Mouse (Mus musculus) embryonic fibroblast, embryonic 13.5 days (primary cell): ENCODE data around the gene Hspa1a. TPM values are rescaled to one million over a fixed set of nuclear protein-coding genes. Genes with fewer than 3 reads are reported as not detected.
"Not testable (repeated sequence)": the region's sequence is repeated elsewhere in the genome, so short reads cannot be mapped to it uniquely, and the experiment has no call there.

Experiments used
- H3K27ac ChIP-seq: 2 replicates; pipeline ENCODE4 v1.5.1; 2012; ENCODE audit warnings: low read length, control low read depth, inconsistent platforms; ENCODE audit not compliant: insufficient read depth
- H3K4me1 ChIP-seq: 2 replicates; pipeline ENCODE4 v1.6.1; 2011; ENCODE audit warnings: low read length; ENCODE audit not compliant: control insufficient read depth, insufficient read depth
- H3K4me3 ChIP-seq: 2 replicates; pipeline ENCODE4 v1.5.1; 2011; ENCODE audit warnings: mild to moderate bottlenecking, control low read depth, low read length; ENCODE audit not compliant: insufficient read depth
- CTCF ChIP-seq: IDR thresholded peaks from 2 replicates; pipeline ENCODE4 v1.5.1; 2011; ENCODE audit warnings: mild to moderate bottlenecking, control low read depth, low read length, moderate library complexity, borderline replicate concordance; ENCODE audit not compliant: insufficient read depth
- POLR2A ChIP-seq: IDR thresholded peaks from 2 replicates; pipeline ENCODE4 v1.6.1; 2011; ENCODE audit warnings: low read depth, mild to moderate bottlenecking, control low read depth, low read length, moderate library complexity
- polyA plus RNA-seq: library from polyadenylated mRNA; stranded (reverse); fragments of >200 nt; gene quantifications from 2 replicates; pipeline ENCODE4 v1.2.4, GENCODE M21; 2011; ENCODE audit warnings: low read depth; ENCODE audit not compliant: missing spikeins, insufficient read length

Hspa1a gene
- polyA plus RNA-seq, 1 experiment, result 6.0 TPM

GRCm38 (mm10) chr17:34994751-34995150 lies 22.8 kb upstream of the Hspa1a start:
- TF ChIP-seq POLR2A, result no peak
- TF ChIP-seq CTCF, result no peak
- H3K4me3 ChIP-seq, result no peak overlapping the region
- H3K27ac ChIP-seq, result no peak overlapping the region
- H3K4me1 ChIP-seq, result peaks cover 6% of the 10 kb centered on the region; the same call in 1 of the 2 replicates

GRCm38 (mm10) chr17:34984218-34984617 lies 12.3 kb upstream of the Hspa1a start:
- H3K4me1 ChIP-seq, result no peaks in the 10 kb centered on the region
- no peak overlapping the region for H3K27ac ChIP-seq
- H3K4me3 ChIP-seq, result no peak overlapping the region
- no peak for TF ChIP-seq CTCF
- TF ChIP-seq POLR2A, result no peak

GRCm38 (mm10) chr17:34982328-34982727 lies 10.4 kb upstream of the Hspa1a start:
- Histone ChIP-seq H3K4me3 (peak overlapping the region; percentile 92), H3K4me1 (no peaks in the 10 kb centered on the region), H3K27ac (peak overlapping the region; percentile 98)
- no peak for TF ChIP-seq POLR2A
- TF ChIP-seq CTCF, result no peak

GRCm38 (mm10) chr17:34981690-34982180 lies 9.8 kb upstream of the Hspa1a start, which contains the start of gene Lsm2:
Gene Lsm2 (plus strand): TSS chr17:34981862.
- Histone ChIP-seq H3K4me1 (no peaks in the 10 kb centered on the region), H3K27ac (peak within 1 kb of the TSS; percentile 98), H3K4me3 (peak within 1 kb of the TSS; percentile 92)
- TF ChIP-seq CTCF (no peak), POLR2A (peak; percentile 91)

GRCm38 (mm10) chr17:34980655-34981054 lies 8.7 kb upstream of the Hspa1a start:
- peak overlapping the region; percentile 37 for H3K4me3 ChIP-seq
- H3K27ac ChIP-seq, result 0 out of 2 replicates have a peak overlapping the region, but pooled peaks have one; percentile 1
- no peaks in the 10 kb centered on the region for H3K4me1 ChIP-seq
- TF ChIP-seq POLR2A (no peak), CTCF (no peak)

GRCm38 (mm10) chr17:34979631-34980030 lies 7.7 kb upstream of the Hspa1a start:
- TF ChIP-seq CTCF (no peak), POLR2A (no peak)
- Histone ChIP-seq H3K4me1 (no peaks in the 10 kb centered on the region), H3K4me3 (no peak overlapping the region)

GRCm38 (mm10) chr17:34978239-34978638 lies 6.3 kb upstream of the Hspa1a start:
- Histone ChIP-seq H3K4me1 (no peaks in the 10 kb centered on the region), H3K27ac (no peak overlapping the region), H3K4me3 (no peak overlapping the region)
- TF ChIP-seq CTCF (no peak), POLR2A (no peak)

More at GRCm38 (mm10) chr17:34979631-34980030, 7.7 kb upstream of the Hspa1a start:
- no peak overlapping the region for H3K27ac ChIP-seq

- Histone ChIP-seq H3K27ac (no peak overlapping the region), H3K4me1 (no peaks in the 10 kb centered on the region), H3K4me3 (no peak overlapping the region)
- TF ChIP-seq CTCF, result no peak
- no peak for TF ChIP-seq POLR2A
Measured at GRCm38 (mm10) chr17:34977000-34977399, 5.0 kb upstream of the Hspa1a start.

GRCm38 (mm10) chr17:34975581-34976492 lies 3.9 kb upstream of the Hspa1a start:
- TF ChIP-seq CTCF (no peak), POLR2A (no peak)
- no peak overlapping the region for H3K4me3 ChIP-seq
- H3K4me1 ChIP-seq, result no peaks in the 10 kb centered on the region
- H3K27ac ChIP-seq, result no peak overlapping the region

GRCm38 (mm10) chr17:34971694-34972068 lies 275 bp downstream of the Hspa1a start:
- not testable (repeated sequence) for H3K27ac ChIP-seq, H3K4me1 ChIP-seq
- peak overlapping the region; percentile 24 for H3K4me3 ChIP-seq

GRCm38 (mm10) chr17:34970850-34971249 lies 1.1 kb downstream of the Hspa1a start:
- not testable (repeated sequence) for H3K4me1 ChIP-seq, H3K4me3 ChIP-seq, H3K27ac ChIP-seq

GRCm38 (mm10) chr17:34969822-34970221 lies 2.1 kb downstream of the Hspa1a start, which contains the start of gene Gm20481:
Gene Gm20481 (plus strand): TSS chr17:34969912.
- H3K4me3 ChIP-seq, H3K27ac ChIP-seq, H3K4me1 ChIP-seq: not testable (repeated sequence)
